24 mouse cellular contexts compared by ENCODE assay signal in genomic region chr12:29652516-29652915, GRCm38 (mm10).
"Had no signal": no experiment of that assay in that cellular context is flagged by ENCODE, and none has a peak within 500 bp of the region (broad histone marks: within the 10 kb centered on the region; RNA-seq: fewer than 3 reads in every experiment).

No protein-coding gene starts in this region.

- H3K27me3 ChIP-seq: heart, embryonic 13.5 days; heart, embryonic 15.5 days; hindbrain, embryonic 15.5 days; kidney, embryonic 15.5 days; limb, embryonic 15.5 days; liver, embryonic 12.5 days had no signal

- DNase-seq: gastrocnemius, postnatal 14 days; gastrocnemius, postnatal 36 days; heart, adult 18-20 months; heart, postnatal 14 days; kidney, adult 11 months; kidney, adult 2 months; kidney, adult 9 months; kidney, postnatal 14 days; kidney, postnatal 36 days; layer of hippocampus, adult 9-11 months; layer of hippocampus, postnatal 36 days; left cerebral cortex, postnatal 4 days had no signal

- H3K4me2 ChIP-seq: heart, embryonic 13.5 days; heart, embryonic 15.5 days; hindbrain, embryonic 15.5 days; kidney, embryonic 15.5 days; limb, embryonic 13.5 days; limb, embryonic 15.5 days; liver, embryonic 12.5 days had no signal

- H3K36me3 ChIP-seq: heart, embryonic 10.5 days; heart, embryonic 13.5 days; heart, embryonic 15.5 days; hindbrain, embryonic 15.5 days; kidney, embryonic 15.5 days; limb, embryonic 13.5 days; limb, embryonic 15.5 days; liver, embryonic 12.5 days had no signal

- H3K4me1 ChIP-seq: kidney, embryonic 15.5 days; limb, embryonic 13.5 days; limb, embryonic 15.5 days; liver, embryonic 12.5 days had no signal

- H3K9me3 ChIP-seq: heart, embryonic 10.5 days; heart, embryonic 13.5 days; heart, embryonic 15.5 days; hindbrain, embryonic 15.5 days; kidney, embryonic 15.5 days; limb, embryonic 13.5 days; limb, embryonic 15.5 days; liver, embryonic 12.5 days had no signal

- H3K27ac ChIP-seq: heart, embryonic 10.5 days; heart, embryonic 13.5 days; heart, embryonic 15.5 days; hindbrain, postnatal 0 days; kidney, embryonic 15.5 days; kidney, postnatal 0 days; limb, embryonic 13.5 days; limb, embryonic 15.5 days; liver, embryonic 12.5 days; liver, embryonic 14.5 days had no signal

- ATAC-seq: hindbrain, postnatal 0 days; intestine, embryonic 16.5 days; liver, embryonic 12.5 days had no signal

- H3K4me3 ChIP-seq: heart, embryonic 10.5 days; heart, embryonic 13.5 days; heart, embryonic 15.5 days; hindbrain, embryonic 15.5 days; kidney, embryonic 15.5 days; limb, embryonic 13.5 days; limb, embryonic 15.5 days; liver, embryonic 12.5 days had no signal

- H3K9ac ChIP-seq: heart, embryonic 13.5 days; heart, embryonic 15.5 days; hindbrain, embryonic 15.5 days; kidney, embryonic 15.5 days; limb, embryonic 13.5 days; limb, embryonic 15.5 days; liver, embryonic 12.5 days; liver, embryonic 14.5 days had no signal
